ENCODE assay signal across 8 mouse cellular contexts in the genomic region with DNA sequence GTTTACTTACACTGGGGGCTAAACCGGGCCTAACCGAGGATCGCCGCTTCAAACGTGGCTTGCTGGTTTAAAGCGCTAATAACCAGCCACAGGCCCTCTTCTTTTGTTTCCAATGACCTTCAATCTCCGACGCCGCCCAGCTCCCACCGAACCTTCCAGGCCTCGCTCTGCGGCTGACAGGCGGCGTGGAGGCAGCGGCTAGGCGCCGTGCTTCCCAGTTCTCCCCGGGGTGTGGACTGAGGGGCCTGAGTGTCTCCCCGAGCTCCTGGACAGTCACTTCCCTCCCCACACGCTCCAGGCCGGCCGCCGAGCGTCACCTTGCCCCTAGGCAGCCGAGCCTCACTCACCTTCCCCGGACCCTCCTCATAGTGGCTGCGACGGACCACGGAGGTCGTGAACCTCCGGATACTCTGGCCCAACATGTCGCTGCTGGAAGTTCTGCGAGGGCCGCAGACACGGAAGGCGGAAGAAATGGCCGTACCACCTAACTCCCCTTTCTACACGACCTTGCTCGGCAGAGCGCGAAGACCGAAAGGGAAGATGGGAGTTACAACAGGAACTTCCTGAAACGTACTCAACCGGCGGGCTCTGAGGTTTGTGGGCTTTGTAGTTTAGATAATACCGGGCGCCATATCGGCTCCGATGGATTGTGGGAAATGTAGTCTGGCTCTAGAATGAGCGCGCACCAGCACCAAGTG. TPM values are rescaled to one million over a fixed set of nuclear protein-coding genes. Genes with fewer than 3 reads are reported as not detected.
DNase-seq lines count a peak whose midpoint lies in the region; ATAC-seq and TF ChIP-seq lines count a peak whose summit lies in the region.

A gene (minus strand): TSS at position 651 of the 698 bp plus-strand sequence.

- peak; percentile 97 for ATAC-seq in heart, embryonic 15.5 days (replicated peaks; ENCODE audit: insufficient number of reproducible peaks, insufficient read depth, low FRiP score, low read depth)
- ATAC-seq in liver, embryonic 14.5 days (ENCODE audit: insufficient read depth) = peak; percentile 98
- ATAC-seq in neural tube, embryonic 11.5 days (ENCODE audit: insufficient read depth, low FRiP score, low TSS enrichment) = peak; percentile 95
- peak; percentile 100 for ATAC-seq in stomach, postnatal 0 days (ENCODE audit: low FRiP score, low TSS enrichment)

- H3K4me1 ChIP-seq in forebrain, embryonic 10.5 days = peaks cover 5% of the 10 kb centered on the region
- no peaks in the 10 kb centered on the region for H3K4me1 ChIP-seq in heart, embryonic 15.5 days (replicated peaks)
- H3K4me1 ChIP-seq in liver, embryonic 14.5 days (replicated peaks; ENCODE audit: control insufficient read depth in 2 of 2, insufficient read depth in 2 of 2, low read length in 1 of 2) = no peaks in the 10 kb centered on the region
- H3K4me1 ChIP-seq in neural tube, embryonic 11.5 days (ENCODE audit: control insufficient read depth, insufficient read depth, low read length) = peaks cover 3% of the 10 kb centered on the region; the same call in 1 of the 2 replicates
- no peaks in the 10 kb centered on the region for H3K4me1 ChIP-seq in stomach, postnatal 0 days (replicated peaks; ENCODE audit: control insufficient read depth, insufficient read depth)

- no peaks in the 10 kb centered on the region for H3K9me3 ChIP-seq in forebrain, embryonic 10.5 days
- H3K9me3 ChIP-seq in heart, embryonic 15.5 days (replicated peaks) = no peaks in the 10 kb centered on the region
- no peaks in the 10 kb centered on the region for H3K9me3 ChIP-seq in liver, embryonic 14.5 days (ENCODE audit: control insufficient read depth, low read length)
- H3K9me3 ChIP-seq in neural tube, embryonic 11.5 days (ENCODE audit: control insufficient read depth, low read length) = no peaks in the 10 kb centered on the region
- H3K9me3 ChIP-seq in stomach, postnatal 0 days (ENCODE audit: control insufficient read depth, low read length) = no peaks in the 10 kb centered on the region

- no peak for TF ChIP-seq EP300 in liver, embryonic 14.5 days (IDR thresholded peaks at IDR 0.05; ENCODE audit: low read depth)
- TF ChIP-seq EP300 in stomach, postnatal 0 days (optimal IDR thresholded peaks at IDR 0.05) = no peak

- under 1% methylated on average over 51 of the region's 51 CpGs for WGBS in forebrain, embryonic 10.5 days
- under 1% methylated on average over 51 of the region's 51 CpGs for WGBS in heart, embryonic 15.5 days
- WGBS in liver, embryonic 14.5 days (ENCODE audit: insufficient replicate concordance) = under 1% methylated on average over 50 of the region's 51 CpGs
- under 1% methylated on average over 46 of the region's 51 CpGs for WGBS in neural tube, embryonic 11.5 days
- under 1% methylated on average over 46 of the region's 51 CpGs for WGBS in stomach, postnatal 0 days

- peak within 1 kb of the TSS; percentile 99 for H3K9ac ChIP-seq in heart, embryonic 15.5 days
- H3K9ac ChIP-seq in liver, embryonic 14.5 days (replicated peaks) = peak within 1 kb of the TSS; percentile 98
- peak within 1 kb of the TSS; percentile 93 for H3K9ac ChIP-seq in neural tube, embryonic 11.5 days (ENCODE audit: low read length)
- peak within 1 kb of the TSS; percentile 96 for H3K9ac ChIP-seq in stomach, postnatal 0 days (ENCODE audit: low read length)

- H3K4me3 ChIP-seq in forebrain, embryonic 10.5 days = peak within 1 kb of the TSS; percentile 96
- peak within 1 kb of the TSS; percentile 97 for H3K4me3 ChIP-seq in heart, embryonic 15.5 days
- peak within 1 kb of the TSS; percentile 87 to 93 for H3K4me3 ChIP-seq in liver, embryonic 14.5 days (ENCODE audit: insufficient read depth in 1 of 2, low read depth in 2 of 2, low read length in 2 of 2)
- H3K4me3 ChIP-seq in neural tube, embryonic 11.5 days (ENCODE audit: low read depth, low read length) = peak within 1 kb of the TSS; percentile 81
- peak within 1 kb of the TSS; percentile 88 for H3K4me3 ChIP-seq in stomach, postnatal 0 days (ENCODE audit: low read depth, low read length)

- TF ChIP-seq CTCF in liver, embryonic 14.5 days (IDR thresholded peaks at IDR 0.05; ENCODE audit: low read depth) = no peak
- TF ChIP-seq CTCF in stomach, postnatal 0 days (IDR thresholded peaks at IDR 0.05; ENCODE audit: low read depth) = no peak

- peak within 1 kb of the TSS; percentile 60 for H3K4me2 ChIP-seq in heart, embryonic 15.5 days
- H3K4me2 ChIP-seq in liver, embryonic 14.5 days (ENCODE audit: low read depth) = peak within 1 kb of the TSS; percentile 75
- peak within 1 kb of the TSS; percentile 46 for H3K4me2 ChIP-seq in neural tube, embryonic 11.5 days (ENCODE audit: low read depth)
- peak within 1 kb of the TSS; percentile 56 for H3K4me2 ChIP-seq in stomach, postnatal 0 days (replicated peaks; ENCODE audit: low read depth)

- peak within 1 kb of the TSS; percentile 99 for H3K27ac ChIP-seq in forebrain, embryonic 10.5 days
- peak within 1 kb of the TSS; percentile 90 for H3K27ac ChIP-seq in heart, embryonic 15.5 days
- H3K27ac ChIP-seq in liver, embryonic 14.5 days = peak within 1 kb of the TSS; percentile 68
- peak within 1 kb of the TSS; percentile 90 for H3K27ac ChIP-seq in neural tube, embryonic 11.5 days (ENCODE audit: low read depth, low read length)
- peak within 1 kb of the TSS; percentile 95 for H3K27ac ChIP-seq in stomach, postnatal 0 days (replicated peaks)

- H3K27me3 ChIP-seq in forebrain, embryonic 10.5 days (ENCODE audit: poor library complexity, severe bottlenecking) = no peaks in the 10 kb centered on the region
- H3K27me3 ChIP-seq in heart, embryonic 15.5 days = no peaks in the 10 kb centered on the region
- no peaks in the 10 kb centered on the region for H3K27me3 ChIP-seq in liver, embryonic 14.5 days (ENCODE audit: control insufficient read depth, insufficient read depth, low read length)
- H3K27me3 ChIP-seq in neural tube, embryonic 11.5 days (ENCODE audit: control insufficient read depth, insufficient read depth, low read length) = no peaks in the 10 kb centered on the region
- no peaks in the 10 kb centered on the region for H3K27me3 ChIP-seq in stomach, postnatal 0 days (ENCODE audit: control insufficient read depth, insufficient read depth, low read length)

- peaks cover 33% of the 10 kb centered on the region for H3K36me3 ChIP-seq in forebrain, embryonic 10.5 days (replicated peaks)
- peaks cover 7% of the 10 kb centered on the region; the same call in 1 of the 2 replicates for H3K36me3 ChIP-seq in heart, embryonic 15.5 days
- peaks cover 8% of the 10 kb centered on the region for H3K36me3 ChIP-seq in liver, embryonic 14.5 days (replicated peaks; ENCODE audit: control insufficient read depth, insufficient read depth, low read depth)
- 0 out of 2 replicates have a peak, but pooled peaks cover 2% of the 10 kb centered on the region for H3K36me3 ChIP-seq in neural tube, embryonic 11.5 days (ENCODE audit: control insufficient read depth, insufficient read depth, low read length)
- peaks cover 3% of the 10 kb centered on the region for H3K36me3 ChIP-seq in stomach, postnatal 0 days (ENCODE audit: control insufficient read depth, insufficient read depth, low read length)

- peak; percentile 79 to 81 for DNase-seq in CD8-positive naive resting alpha-beta T cell, adult 2 months (ENCODE audit: low read depth in 2 of 2, low spot score in 2 of 2)
- DNase-seq in c-Kit-positive CD71-negative TER-119-negative erythroid progenitor cells, embryonic 14.5 days (ENCODE audit: low read depth) = peak; percentile 74
- peak; percentile 86 for DNase-seq in forebrain, embryonic 10.5 days (ENCODE audit: extremely low spot score, low spot score)
- DNase-seq in kidney, postnatal 25 days = peak; percentile 91 to 94
- DNase-seq in liver, embryonic 14.5 days (ENCODE audit: low read depth in 3 of 3, low spot score in 3 of 3) = peak; percentile 80 to 85 (median 81)
- peak; percentile 89 for DNase-seq in neural tube, embryonic 11.5 days (ENCODE audit: low spot score)
- peak; percentile 86 for DNase-seq in stomach, postnatal 0 days (ENCODE audit: low spot score)

RNA-seq across cellular contexts. Expression of the gene that starts here (rescaled TPM):
- polyA plus RNA-seq in forebrain, embryonic 10.5 days (2016; fragmentation: Nextera tagmentation; extraction: Ambion mirVana) = 624 and 633 TPM in 2 replicates
- 951 and 1,687 TPM in 2 replicates for polyA plus RNA-seq in heart, embryonic 15.5 days (2015; fragmentation: Nextera tagmentation; extraction: Ambion mirVana)
- 356 and 466 TPM in 2 replicates for polyA plus RNA-seq in liver, embryonic 14.5 days (2012; rRNA removed)
- polyA plus RNA-seq in liver, embryonic 14.5 days (2014; fragmentation: Nextera tagmentation; extraction: Ambion mirVana) = 497 and 520 TPM in 2 replicates
- polyA plus RNA-seq in neural tube, embryonic 11.5 days (2014; fragmentation: Nextera tagmentation; extraction: Ambion mirVana) = 588 and 625 TPM in 2 replicates
- polyA plus RNA-seq in stomach, postnatal 0 days (2015; fragmentation: Nextera tagmentation; extraction: Ambion mirVana) = 1,024 and 1,177 TPM in 2 replicates

Comparison
In these comparisons a context has a peak if more than half of its experiments do, and no peak if none do; other contexts are left out.
1. Peak in every context shown above with its lines: DNase-seq, ATAC-seq, H3K4me3 ChIP-seq and H3K27ac ChIP-seq.